Comparison of ENCODE assay signal across 26 mouse cellular contexts in the genomic region with DNA sequence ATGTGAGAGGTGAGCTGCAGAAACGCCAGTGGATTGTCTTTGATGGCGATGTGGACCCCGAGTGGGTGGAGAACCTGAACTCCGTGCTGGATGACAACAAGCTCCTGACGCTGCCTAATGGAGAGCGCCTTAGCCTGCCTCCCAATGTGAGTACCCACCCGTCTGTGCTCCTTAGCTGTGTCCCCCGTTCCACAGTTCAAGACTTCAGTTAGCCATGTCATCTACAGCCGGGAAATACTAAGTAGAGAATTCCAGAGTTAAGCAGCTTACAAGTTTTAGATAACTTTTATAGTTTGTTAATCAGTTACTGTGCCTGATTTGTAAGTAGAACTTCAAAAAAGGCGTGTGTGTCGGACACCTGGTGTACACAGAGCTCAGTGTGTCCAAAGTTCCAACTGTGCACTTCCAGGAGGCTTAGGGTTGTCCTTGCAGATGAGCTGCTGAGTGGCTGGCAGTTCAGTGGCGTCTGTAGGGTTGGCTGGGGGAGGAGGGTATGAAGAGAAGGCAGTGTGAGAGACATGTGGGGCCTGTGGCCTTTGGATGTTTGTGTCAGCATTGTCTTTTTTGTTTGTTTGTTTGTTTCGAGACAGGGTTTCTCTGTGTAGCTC. TPM values are rescaled to one million over a fixed set of nuclear protein-coding genes. Genes with fewer than 3 reads are reported as not detected.
"Had no signal": no experiment of that assay in that cellular context is flagged by ENCODE, and none has a peak within 500 bp of the region (broad histone marks: within the 10 kb centered on the region; RNA-seq: fewer than 3 reads in every experiment).

No protein-coding gene starts in this region.

- H3K4me1 ChIP-seq: midbrain, embryonic 10.5 days; midbrain, embryonic 12.5 days; neural tube, embryonic 13.5 days; neural tube, embryonic 15.5 days had no signal

- H3K27me3 ChIP-seq: midbrain, embryonic 12.5 days; neural tube, embryonic 13.5 days; neural tube, embryonic 15.5 days had no signal

- ATAC-seq: midbrain, embryonic 16.5 days had no signal

- H3K4me3 ChIP-seq: midbrain, embryonic 10.5 days; midbrain, embryonic 12.5 days; myocyte; neural tube, embryonic 13.5 days; neural tube, embryonic 15.5 days had no signal

- H3K9me3 ChIP-seq: midbrain, embryonic 10.5 days; midbrain, embryonic 12.5 days; neural tube, embryonic 13.5 days; neural tube, embryonic 15.5 days had no signal

- H3K9ac ChIP-seq: lung, embryonic 14.5 days; midbrain, embryonic 12.5 days; neural tube, embryonic 13.5 days; neural tube, embryonic 15.5 days had no signal

- H3K27ac ChIP-seq: midbrain, embryonic 10.5 days; midbrain, embryonic 12.5 days; neural tube, embryonic 13.5 days; neural tube, embryonic 15.5 days had no signal

- DNase-seq: lung, adult 18-20 months; lung, embryonic 14.5 days; lung, postnatal 10 days; lung, postnatal 4 days; midbrain, embryonic 14.5 days; retina, postnatal 1 day; right cerebral cortex, adult 18-20 months; right cerebral cortex, postnatal 25 days; right cerebral cortex, postnatal 4 days; spleen, adult 18-20 months; thymus, adult 18-20 months; thymus, postnatal 14 days; thymus, postnatal 4 days had no signal

- H3K4me2 ChIP-seq: lung, embryonic 14.5 days; midbrain, embryonic 12.5 days; neural tube, embryonic 13.5 days; neural tube, embryonic 15.5 days had no signal

RNA-seq across cellular contexts. Expression of gene 1700001K19Rik, which starts 44.8 kb away (rescaled TPM):
- polyA plus RNA-seq: lung, embryonic 14.5 days; lung, embryonic 16.5 days; midbrain, embryonic 10.5 days; midbrain, embryonic 12.5 days; midbrain, embryonic 14.5 days; midbrain, embryonic 16.5 days; neural tube, embryonic 11.5 days; small intestine, adult 2 months; stomach, embryonic 14.5 days; stomach, embryonic 16.5 days; thymus, postnatal 0 days; urinary bladder, adult 2 months had no signal
